Mouse (Mus musculus) right cerebral cortex, postnatal 10 days (tissue): ENCODE measurements around the gene Notum.
A peak's percentile ranks its signal among the peaks of the same experiment; 100 is the strongest.
"Not testable (repeated sequence)": the region's sequence is repeated elsewhere in the genome, so short reads cannot be mapped to it uniquely, and the experiment has no call there.

Source experiments
- DNase-seq, 2 experiments: peaks; one replicate each; pipeline ENCODE4 v3.0.0; 2021; ENCODE audit warnings: low spot score in 2 of 2

Gene Notum

GRCm38 (mm10) chr11:120675875-120676274, 14.9 kb upstream of the Notum start:
- DNase-seq: not testable (repeated sequence)

DNA sequence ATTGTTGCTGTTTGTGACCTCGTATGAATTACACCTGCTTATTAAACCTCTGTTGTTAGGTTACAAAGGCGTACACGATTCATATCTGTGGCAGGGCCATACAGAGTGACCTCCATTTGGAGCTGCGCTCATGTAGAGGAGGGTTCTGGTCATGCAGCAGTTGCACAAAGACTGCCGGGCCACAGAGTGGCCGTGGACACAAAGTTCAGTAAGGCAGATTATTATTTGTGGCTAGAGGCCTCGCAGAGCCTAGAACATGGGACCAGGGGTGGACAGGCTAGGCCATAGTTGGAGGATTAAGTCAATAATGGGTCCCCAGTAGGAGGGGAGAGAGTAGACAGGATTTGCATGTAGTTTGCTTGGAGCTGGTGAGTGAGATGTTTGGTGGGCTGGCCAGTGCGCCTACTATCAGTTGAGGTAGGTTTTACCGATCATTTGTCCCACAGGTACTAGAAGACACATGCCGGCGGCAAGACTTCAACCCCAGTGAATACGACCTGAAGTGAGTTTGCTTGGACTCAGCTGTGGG, 12.7 kb upstream of the Notum start:
- DNase-seq: no peak

GRCm38 (mm10) chr11:120672687-120673593, 12.0 kb upstream of the Notum start, which contains the start of gene Aspscr1:
Aspscr1 (plus strand) TSS chr11:120672973.
- DNase-seq: peak; percentile 95

DNA sequence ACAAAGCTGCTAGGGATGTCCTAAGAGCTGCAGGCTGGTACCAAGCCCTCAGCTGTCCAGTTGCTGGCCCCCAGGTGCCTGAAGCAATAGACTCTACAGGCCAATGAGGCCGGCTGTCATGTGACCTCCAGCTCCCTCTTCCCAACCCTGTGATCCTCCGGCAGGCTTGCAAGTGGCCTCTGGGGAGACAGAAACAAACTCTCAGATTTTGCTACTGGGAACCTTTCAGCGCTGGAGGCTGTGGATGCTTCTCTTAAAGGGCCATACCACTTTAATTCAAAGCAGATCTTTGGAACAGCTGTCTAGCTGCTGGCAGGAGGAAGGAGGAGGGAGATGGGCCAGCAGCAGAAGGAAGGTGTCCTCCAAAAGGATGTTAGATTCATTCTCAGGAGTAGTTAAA, 5.6 kb upstream of the Notum start:
- no peak for DNase-seq

DNA sequence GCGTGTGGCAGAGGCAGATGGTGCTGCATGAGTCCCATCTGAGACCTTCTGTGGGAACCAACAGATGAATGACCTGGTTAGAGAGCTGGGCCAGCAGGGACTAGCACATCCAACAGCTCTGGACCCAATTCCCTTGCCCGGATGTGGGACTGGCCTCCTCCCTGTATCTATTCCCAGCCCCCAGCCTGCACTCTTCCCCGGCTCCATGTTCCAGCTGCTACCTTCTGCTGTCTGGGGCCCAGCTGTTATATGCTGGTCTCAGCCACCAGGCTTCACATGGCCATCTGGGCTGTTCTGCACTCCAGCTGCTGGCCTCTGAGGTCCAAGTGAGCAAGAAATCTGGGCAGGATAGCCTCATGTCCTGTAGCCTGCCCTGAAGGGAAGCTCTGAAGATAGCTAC, 4.4 kb upstream of the Notum start:
- no peak for DNase-seq

GRCm38 (mm10) chr11:120663714-120664113, 2.7 kb upstream of the Notum start:
- no peak for DNase-seq

DNA sequence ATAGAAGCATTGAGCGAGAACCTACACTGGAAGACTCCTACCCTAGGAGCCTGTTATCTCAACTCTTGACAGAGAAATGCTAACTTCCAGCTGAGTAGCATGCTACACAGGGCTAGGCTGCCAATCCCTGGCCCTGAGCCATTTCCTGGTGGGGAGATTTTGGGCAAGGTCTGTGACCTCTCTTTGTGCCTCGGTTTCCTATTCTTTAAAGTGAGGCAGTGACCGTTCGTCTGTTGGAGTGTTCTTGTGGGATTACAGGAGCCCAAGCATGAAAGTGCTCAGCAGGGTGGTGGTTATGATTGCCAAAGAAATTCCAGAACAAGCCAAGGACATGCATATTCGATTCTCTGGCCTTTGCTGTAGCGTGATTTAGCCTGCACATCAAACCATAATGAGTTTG, 1.8 kb upstream of the Notum start:
- no peak for DNase-seq

- no peak for DNase-seq
These were observed 487 bp downstream of the Notum start for GRCm38 (mm10) chr11:120660301-120661075.

DNA sequence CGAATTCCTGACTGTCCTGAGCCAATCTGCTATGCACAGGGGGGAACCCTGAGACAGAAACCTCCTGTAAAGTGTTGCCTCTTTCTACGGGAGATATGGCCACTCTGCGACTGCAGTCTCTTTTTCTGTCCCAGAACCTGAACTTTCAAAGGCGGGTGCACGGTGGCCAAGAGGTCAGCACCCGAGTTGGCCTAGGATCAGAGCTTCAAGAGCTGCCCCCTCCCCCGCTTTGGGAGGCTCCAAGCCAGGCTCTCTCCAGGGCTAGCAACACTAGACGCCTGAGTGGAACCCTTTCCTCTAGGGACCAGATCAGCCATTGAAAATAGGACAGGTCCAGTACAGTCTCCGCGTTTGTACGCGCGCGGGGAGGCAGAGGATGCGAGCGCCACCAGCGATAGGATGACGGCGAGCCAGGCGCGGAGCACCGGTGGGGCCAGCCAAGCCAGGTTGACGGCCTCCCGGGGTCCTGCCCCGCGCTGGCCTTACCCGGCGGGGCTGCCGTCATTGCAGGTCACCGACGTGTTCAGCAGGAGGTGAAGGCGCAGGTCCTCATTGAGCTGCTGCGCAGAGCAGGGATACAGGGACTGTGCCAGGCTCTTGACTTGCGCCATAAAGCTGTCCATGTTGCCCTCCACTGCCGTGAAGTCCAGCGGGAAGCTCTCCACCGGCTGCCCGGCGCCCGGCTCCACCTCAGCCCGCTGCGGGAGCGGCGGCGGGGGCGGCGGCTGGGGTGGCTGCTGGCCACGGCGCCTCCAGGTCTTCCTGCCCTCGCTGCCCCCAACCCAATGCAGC, 1.3 kb downstream of the Notum start:
- no peak for DNase-seq

DNA sequence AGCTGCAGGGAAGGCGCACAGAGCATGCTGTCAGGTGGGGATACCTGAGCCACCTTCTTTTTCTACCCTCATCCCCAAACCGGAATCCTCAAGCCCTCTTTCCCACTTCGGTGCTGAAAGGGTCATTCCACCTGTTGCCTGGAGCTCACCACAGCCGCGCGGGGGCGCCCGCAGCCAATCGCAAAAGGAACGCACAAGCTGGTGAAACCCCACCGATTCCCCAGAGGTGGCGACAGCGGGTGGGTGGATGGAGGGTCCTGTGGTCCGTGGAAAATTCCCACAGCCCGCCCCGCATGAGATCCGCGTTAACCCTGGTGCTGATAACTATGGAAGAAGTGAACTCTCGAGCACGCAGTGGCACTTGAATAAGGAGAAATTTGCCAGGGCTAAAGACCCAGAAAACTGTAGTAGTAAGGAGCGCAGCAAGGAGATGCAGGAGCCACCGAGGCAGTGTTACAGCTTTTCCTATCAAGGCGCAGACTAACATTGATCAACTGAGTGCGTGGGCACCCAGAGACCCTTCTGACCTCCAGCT, 2.0 kb downstream of the Notum start:
- DNase-seq: peak; percentile 80 to 86

DNA sequence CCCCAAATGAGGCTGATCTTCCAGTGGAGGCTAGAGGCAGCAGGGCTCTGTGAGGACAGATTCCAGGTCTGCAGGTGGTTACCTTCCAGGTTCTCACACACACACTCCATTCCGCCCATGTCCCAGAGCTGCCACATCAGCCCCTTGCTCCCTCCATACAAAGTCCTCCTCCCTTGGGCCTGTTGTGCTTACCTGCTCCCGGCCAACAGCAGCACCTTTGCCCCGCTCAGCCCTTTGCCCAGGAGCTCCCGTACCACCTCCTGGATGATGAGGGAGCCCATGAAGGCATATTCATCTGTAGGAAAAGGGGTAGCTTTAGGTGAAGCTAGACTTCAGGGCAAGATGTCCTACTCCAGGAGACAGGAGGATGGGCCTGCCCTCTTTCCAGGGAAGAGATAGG, 3.7 kb downstream of the Notum start:
- DNase-seq: no peak

DNA sequence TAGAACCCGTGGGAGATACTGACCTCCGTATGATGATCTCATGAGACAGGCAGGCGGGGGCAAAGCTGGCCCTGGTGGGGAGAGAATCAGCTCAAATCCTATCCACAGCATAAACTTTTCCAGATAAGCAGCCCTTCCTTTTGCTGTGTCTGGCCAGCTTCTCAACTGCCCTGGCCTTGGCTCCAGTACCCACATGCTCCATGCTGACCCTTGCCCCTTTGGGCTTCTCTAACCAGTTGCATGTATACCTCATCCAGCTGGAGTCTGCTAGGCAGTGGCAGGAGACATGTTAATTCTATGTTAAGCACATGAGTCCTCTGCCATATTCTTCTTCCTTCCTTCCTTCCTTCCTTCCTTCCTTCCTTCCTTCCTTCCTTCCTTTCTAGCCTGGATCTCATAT, 6.2 kb downstream of the Notum start:
- DNase-seq: no peak

- DNase-seq: no peak
These were observed 9.1 kb downstream of the Notum start for GRCm38 (mm10) chr11:120651872-120652271.

DNA sequence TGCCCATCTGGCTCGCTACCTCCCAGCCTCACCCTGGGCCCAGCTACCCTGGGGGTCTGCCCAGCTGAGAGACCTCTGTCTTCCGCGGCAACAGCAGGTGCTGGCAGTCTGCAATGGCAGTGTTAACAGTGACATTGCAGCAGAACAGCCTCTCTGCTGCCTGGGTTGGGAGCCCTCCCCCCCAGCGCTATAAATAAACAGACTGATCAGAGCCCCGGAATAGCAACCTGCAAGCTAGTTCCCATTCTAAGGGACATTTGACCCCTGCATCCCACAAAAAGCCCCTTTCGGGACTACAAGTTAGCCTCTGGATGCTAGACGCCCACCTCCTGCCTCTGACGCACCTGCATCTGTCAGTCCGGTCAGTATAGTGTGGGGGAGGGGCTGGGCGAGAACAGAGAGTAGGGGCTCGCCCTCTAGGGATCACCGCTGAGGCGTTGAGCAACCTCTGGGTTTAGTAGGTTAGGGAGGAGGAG, 12.9 kb downstream of the Notum start, which contains the start of gene Myadml2:
Gene Myadml2, minus strand, starts transcription at position 158 of the 476 bp plus-strand sequence.
- peak; percentile 59 to 69 for DNase-seq

GRCm38 (mm10) chr11:120647047-120647830, 13.7 kb downstream of the Notum start:
- no peak for DNase-seq

GRCm38 (mm10) chr11:120643601-120643987, 17.4 kb downstream of the Notum start, which contains the start of gene Pycr1:
Pycr1 (minus strand) TSS chr11:120643769.
- DNase-seq: peak; percentile 96

DNA sequence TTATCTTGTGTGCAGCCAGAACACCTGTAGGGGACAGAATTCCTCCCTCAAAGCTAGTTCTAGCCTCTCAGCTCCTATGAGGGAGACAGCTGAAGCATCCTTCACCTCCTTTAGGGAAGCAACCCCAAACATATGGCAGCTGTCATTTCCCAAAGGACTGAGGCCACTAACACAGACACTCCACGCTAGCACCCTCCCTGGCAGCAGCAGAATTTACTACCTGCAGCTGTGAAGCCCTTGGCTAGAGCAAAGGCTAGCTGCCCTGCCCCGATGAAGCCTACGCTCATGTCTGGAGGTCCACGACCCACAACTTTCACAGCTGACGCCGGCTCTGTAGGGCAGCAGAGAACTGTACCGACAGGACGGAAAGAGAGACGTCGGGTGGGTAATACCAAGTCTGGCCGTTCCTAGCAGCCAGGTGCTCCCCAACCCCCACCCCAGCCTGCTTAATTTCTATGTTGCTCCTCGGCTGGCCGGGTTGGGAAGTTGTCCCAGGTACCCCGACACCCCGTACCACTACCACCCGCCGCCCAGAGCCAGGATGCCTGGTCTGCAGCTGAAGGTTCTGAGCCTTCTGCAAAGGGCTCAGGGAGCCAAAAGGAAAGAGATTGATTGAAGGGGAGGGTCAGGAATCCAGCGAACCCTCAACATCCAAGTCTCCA, 17.9 kb downstream of the Notum start:
- DNase-seq: no peak

GRCm38 (mm10) chr11:120641869-120642268, 19.1 kb downstream of the Notum start:
- no peak for DNase-seq

- no peak for DNase-seq
These were observed 19.7 kb downstream of the Notum start for GRCm38 (mm10) chr11:120641255-120641654.

GRCm38 (mm10) chr11:120634810-120635209, 26.2 kb downstream of the Notum start:
- DNase-seq: no peak
